Mouse (Mus musculus): ENCODE measurements at regions not wholly inside any gene's neighbourhood (a gene's known extent, or its start where the extent isn't known, plus 50 kb on each side); places are given as distances from the start of the nearest gene placed in this dataset.
"Not testable (repeated sequence)": the region's sequence is repeated elsewhere in the genome, so short reads cannot be mapped to it uniquely, and the experiment has no call there.

DNA sequence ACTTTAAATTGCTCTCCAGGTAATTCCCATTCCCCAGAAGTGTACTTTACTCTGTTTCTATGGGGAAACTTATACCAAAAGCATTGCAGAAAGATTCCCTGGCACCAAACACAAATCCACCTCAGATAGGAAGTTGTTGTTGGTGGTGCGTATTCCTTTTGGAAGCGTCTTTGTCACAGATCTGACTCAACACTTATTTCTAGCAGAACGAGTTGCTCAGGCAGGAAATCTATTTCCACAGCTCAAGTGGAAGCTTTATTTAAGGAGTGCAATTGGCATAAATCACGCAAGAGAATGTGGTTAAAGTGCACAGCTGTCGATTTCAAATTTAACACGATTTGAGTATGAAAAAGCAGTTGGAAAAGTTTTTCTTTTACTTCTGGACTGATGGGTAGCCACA lies 436.9 kb upstream of the Ghitm start:
- intact Hi-C loops (cut with DNase I): no loop called here
- DNase-seq: no peak

DNA sequence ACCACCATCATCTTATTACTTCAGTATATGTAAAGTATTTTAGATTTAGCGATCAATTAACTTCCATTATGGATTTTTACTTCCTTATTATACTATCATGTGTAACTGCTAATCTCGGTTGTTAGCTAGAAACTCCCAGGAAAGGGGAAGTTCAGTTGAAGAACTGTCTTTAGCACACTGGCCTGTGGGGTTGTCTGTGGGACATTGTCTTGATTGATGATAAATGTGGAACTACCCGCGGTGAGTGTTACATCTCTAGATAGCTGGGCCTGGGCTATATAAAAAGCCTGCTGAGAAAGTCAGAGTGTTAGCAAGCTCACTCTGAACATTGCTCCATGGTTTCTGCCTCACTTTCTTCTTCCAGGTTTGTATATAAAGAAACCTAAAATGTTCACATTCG lies 423.2 kb upstream of the Ghitm start:
- no peak for DNase-seq
- intact Hi-C loops (cut with DNase I): no loop called here

- intact Hi-C loops (cut with DNase I): no loop called here
- no peak for DNase-seq
These were observed 388.5 kb upstream of the Ghitm start for GRCm38 (mm10) chr14:37523616-37524015.

DNA sequence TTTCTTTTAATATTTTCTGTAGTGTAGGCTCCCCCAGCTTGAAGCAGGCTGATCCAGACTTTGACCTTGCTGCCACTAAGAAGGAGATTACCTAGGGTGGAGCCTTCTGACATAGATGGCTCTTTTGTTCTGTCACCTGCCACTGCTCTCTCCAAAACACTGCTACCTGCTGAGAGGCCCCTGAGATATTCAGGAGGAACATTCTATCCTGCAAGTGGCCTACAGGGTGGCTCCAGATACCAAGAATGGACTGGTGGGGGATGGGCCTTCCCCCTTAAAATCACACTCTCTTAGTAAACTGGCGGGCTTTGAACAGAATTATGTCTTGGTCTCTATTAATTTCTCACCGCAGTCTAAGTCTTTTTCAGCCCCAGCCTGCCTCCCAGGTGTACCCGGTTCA lies 385.6 kb upstream of the Ghitm start:
- DNase-seq; intact Hi-C loops (cut with DNase I): not testable (repeated sequence)

DNA sequence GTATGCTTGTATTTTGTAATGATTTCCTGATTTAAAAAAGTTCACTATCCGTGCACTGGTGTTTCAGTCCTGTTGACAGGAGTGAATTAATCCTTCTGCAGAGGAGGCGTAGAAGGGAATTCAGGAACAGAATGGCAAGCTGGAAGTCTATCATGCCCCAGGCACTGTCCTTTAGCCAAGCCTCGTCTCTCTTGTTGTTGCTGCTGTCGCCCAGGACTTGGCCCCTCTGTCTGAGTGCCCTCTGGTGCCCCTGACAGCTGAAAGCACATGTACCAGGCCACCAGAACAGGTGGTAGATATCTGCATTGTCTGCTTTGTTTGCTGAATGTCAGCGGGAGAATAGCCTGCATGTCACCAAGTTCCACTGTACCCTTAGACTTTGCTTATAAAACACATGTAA lies 370.2 kb upstream of the Ghitm start:
- intact Hi-C loops (cut with DNase I): no loop called here
- no peak for DNase-seq

- DNase-seq: no peak
- intact Hi-C loops (cut with DNase I): no loop called here
These were observed 355.6 kb upstream of the Ghitm start for GRCm38 (mm10) chr14:37490711-37491110.

DNA sequence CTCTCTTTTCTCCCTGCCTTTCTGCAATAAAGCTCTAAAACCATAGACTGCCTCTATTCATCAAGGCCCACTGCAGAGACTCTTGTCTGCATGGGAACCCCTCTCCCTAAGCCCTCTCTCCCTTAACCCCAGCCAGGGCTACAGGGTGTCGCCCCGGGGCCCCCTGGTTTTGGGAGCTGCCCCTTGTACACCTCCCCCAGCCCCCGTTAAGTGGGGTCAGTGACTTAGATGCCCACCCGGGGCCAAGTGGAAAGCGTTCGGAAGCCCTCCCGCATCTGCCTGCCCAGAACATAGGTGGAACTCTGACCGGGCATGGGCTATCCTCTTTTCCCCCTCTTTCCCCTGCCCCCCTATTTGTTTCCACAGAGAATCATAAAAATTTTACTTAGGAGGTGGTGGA lies 350.2 kb upstream of the Ghitm start:
- intact Hi-C loops (cut with DNase I): no loop called here
- DNase-seq: no peak

DNA sequence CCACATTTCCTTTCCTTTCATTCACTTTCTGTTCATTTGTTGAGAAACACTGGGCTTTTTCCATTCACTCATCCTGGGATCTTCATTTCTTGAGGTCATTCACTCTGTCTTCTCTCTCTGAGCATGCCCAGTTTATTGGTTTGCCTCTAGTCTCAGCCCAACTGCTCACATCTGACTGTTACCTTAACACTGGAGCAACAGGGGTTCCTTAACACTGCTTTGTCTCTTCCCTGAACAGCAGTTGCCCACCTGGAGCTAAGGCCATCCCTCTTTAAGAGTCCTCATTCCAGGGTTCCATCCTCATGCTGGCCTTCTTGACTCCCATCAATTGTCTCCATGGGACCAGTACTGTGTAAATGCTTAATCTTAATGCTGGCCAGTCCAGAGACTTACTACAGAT lies 342.5 kb upstream of the Ghitm start:
- intact Hi-C loops (cut with DNase I): no loop called here
- no peak for DNase-seq

GRCm38 (mm10) chr14:37468711-37469110 lies 333.6 kb upstream of the Ghitm start:
- intact Hi-C loops (cut with DNase I): no loop called here
- DNase-seq: no peak

- DNase-seq: no peak
- intact Hi-C loops (cut with DNase I): no loop called here
These were observed 305.8 kb upstream of the Ghitm start for GRCm38 (mm10) chr14:37440874-37441273.

DNA sequence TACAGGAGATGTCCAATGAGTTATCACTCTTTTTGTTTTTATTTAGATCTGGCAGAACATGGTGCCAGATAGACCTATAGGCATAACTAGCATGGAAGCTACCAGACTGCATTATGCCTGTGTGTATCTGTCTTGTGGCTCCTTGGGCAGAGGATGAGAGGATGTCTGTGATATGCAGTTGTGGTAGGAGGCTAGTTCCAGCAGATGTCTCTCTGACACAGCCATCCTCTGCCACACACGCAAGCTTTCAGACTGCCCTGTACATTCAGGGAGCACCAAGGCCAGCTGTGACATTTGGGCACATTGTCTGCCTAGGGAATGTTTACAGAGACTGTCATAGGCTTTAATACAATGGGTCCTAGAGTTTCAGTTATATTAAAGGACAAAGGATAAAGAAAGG lies 295.6 kb upstream of the Ghitm start:
- intact Hi-C loops (cut with DNase I): no loop called here
- DNase-seq: no peak

GRCm38 (mm10) chr14:37425506-37425905 lies 290.4 kb upstream of the Ghitm start:
- DNase-seq: no peak
- intact Hi-C loops (cut with DNase I): no loop called here

GRCm38 (mm10) chr14:37421566-37421965 lies 286.5 kb upstream of the Ghitm start:
- intact Hi-C loops (cut with DNase I): no loop called here
- no peak for DNase-seq

DNA sequence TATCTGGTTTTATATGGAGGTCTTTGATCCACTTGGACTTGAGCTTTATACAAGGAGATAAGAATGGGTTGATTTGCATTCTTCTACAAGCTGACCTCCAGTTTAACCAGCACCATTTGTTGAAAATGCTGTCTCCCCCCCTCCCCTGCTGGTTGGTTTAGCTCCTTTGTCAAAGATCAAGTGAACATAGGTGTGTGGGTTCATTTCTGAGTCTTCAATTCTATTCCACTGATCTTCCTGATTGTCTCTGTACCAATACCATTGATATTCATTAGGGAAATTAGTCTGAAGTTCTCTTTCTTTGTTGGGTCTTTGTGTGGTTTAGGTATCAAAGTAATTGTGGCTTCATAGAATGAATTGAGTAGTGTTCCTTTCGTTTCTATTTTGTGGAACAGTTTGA lies 277.5 kb upstream of the Ghitm start:
- DNase-seq; intact Hi-C loops (cut with DNase I): not testable (repeated sequence)

GRCm38 (mm10) chr14:37371972-37372371 lies 236.9 kb upstream of the Ghitm start:
- intact Hi-C loops (cut with DNase I): no loop called here
- DNase-seq: no peak

DNA sequence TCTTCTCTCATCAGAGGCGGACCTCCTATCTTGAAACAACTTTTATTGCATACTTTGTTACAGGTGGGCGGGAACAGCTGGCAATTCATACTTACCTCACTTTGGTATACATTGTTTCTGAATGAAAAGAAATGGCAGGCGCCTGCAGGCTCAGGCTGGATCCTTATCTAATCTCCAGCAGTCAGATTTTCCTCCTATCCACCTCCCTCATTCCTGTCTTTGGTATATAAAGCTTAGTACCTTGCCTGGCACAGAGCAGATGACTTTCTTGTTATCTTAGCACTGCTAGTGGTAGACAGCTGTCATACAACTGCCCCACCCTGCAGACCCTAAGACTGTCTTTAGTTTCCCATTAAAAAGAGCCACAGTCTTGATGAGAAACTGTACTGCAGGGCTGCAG lies 226.8 kb upstream of the Ghitm start:
- intact Hi-C loops (cut with DNase I): no loop called here

GRCm38 (mm10) chr14:37355968-37356704 lies 221.1 kb upstream of the Ghitm start:
- peak; percentile 2 to 9 for DNase-seq

More for the DNA sequence above, 226.8 kb upstream of the Ghitm start:
- DNase-seq: no peak

DNA sequence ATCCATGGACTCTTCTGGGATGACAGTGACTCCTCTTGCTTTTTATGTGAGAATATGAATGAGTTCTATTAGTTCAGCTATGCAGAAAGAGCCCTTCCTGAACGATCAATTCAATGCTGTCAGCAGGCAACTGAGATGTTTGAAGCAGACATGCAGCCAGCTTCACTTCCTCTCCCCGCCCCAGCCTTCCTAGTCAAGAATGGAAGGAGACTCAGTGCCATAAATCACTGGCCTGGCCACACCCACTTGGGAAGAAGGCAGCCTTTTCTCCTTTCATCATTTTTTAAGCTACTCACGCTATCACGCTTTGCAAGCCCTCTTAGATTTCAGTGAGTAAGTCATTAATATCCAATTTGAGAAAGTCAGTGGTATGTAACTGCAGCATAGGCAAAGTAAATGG lies 188.3 kb upstream of the Ghitm start:
- intact Hi-C loops (cut with DNase I): no loop called here
- DNase-seq: no peak

More at GRCm38 (mm10) chr14:37355968-37356704, 221.1 kb upstream of the Ghitm start:
- intact Hi-C loops (cut with DNase I): no loop called here

GRCm38 (mm10) chr14:37315239-37315895 lies 180.3 kb upstream of the Ghitm start:
- no peak for DNase-seq

DNA sequence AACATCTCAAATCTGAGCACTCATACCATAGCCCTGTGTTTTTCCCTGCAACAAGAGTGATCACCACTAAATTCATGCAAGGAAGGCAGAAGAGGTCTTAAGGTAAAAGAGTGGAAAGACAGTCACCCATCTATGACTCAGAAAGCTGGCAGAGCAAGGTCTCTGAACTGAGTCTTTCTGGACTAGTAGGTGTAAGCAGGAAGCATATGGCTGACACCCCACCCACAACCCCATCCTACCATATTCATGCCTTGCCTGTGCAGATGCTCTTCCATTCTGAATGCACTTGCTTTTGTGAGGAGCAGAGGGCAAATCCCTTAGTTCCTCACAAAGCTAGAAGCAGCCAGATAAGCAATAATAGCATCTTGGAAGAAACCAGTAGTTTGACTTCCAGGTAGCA lies 178.8 kb upstream of the Ghitm start:
- intact Hi-C loops (cut with DNase I): no loop called here
- DNase-seq: no peak

More at GRCm38 (mm10) chr14:37315239-37315895, 180.3 kb upstream of the Ghitm start:
- intact Hi-C loops (cut with DNase I): no loop called here

DNA sequence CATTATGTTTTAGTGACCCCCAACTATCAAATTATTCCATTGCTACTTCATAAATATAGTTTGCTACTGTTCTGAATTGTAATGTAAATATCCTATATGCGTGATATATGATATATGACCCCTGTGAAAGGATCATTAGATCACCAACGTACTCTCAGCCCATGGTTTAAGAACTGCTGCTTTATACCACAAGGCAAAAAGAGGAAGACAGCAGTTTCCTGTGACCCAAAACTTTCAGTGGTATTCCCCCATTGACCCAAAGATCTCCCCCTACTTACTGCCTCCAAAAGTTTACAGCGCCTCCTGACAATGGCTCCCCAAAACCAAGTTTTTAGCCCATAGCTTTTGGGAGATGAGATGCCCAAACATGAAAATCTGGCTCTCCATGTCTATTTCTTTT lies 177.8 kb upstream of the Ghitm start:
- intact Hi-C loops (cut with DNase I): no loop called here
- no peak for DNase-seq

- DNase-seq: no peak
- intact Hi-C loops (cut with DNase I): no loop called here
These were observed 171.7 kb upstream of the Ghitm start for GRCm38 (mm10) chr14:37306622-37307274.
